Mouse (Mus musculus) large intestine, adult 2 months (tissue): ENCODE measurements around the gene Sp7. TPM values are rescaled to one million over a fixed set of nuclear protein-coding genes. Genes with fewer than 3 reads are reported as not detected.

ENCODE experiments used
- DNase-seq: peaks from one replicate; pipeline ENCODE4 v3.0.0-alpha.2; 2012; ENCODE audit warnings: low read depth, low spot score
- WGBS: fragments of 180-500 bp; shearing (Covaris S2); methylation state at CpG from one replicate; pipeline ENCODE4 v1.1.7; 2018; 5-methylcytosine and 5-hydroxymethylcytosine counted together
- polyA plus RNA-seq: library from polyadenylated mRNA; depleted of rRNA; stranded (reverse); fragments of >200 nt; gene quantifications from 2 replicates; pipeline ENCODE4 v1.2.3, GENCODE M21; 2012

Sp7 gene
- polyA plus RNA-seq, 1 experiment, result not detected

- no peak for DNase-seq
Measured at GRCm38 (mm10) chr15:102393584-102394014, 26.6 kb upstream of the Sp7 start.

- no peak for DNase-seq
- 11% methylated on average over 2 of the region's 2 CpGs for WGBS
Measured at GRCm38 (mm10) chr15:102392520-102392919, 25.5 kb upstream of the Sp7 start.

- WGBS, result 76% methylated on average over 3 of the region's 3 CpGs
- no peak for DNase-seq
Measured at GRCm38 (mm10) chr15:102388942-102389341, 22.0 kb upstream of the Sp7 start.

- 34% methylated on average over 9 of the region's 9 CpGs for WGBS
- no peak for DNase-seq
Measured at GRCm38 (mm10) chr15:102386640-102387039, 19.7 kb upstream of the Sp7 start.

GRCm38 (mm10) chr15:102383671-102384070 is 16.7 kb upstream of the Sp7 start:
- WGBS, result 97% methylated on average over 6 of the region's 6 CpGs
- DNase-seq, result no peak

GRCm38 (mm10) chr15:102381575-102381974 is 14.6 kb upstream of the Sp7 start:
- no peak for DNase-seq
- under 1% methylated on average over 7 of the region's 7 CpGs for WGBS

- 18% methylated on average over 10 of the region's 10 CpGs for WGBS
- no peak for DNase-seq
Measured at GRCm38 (mm10) chr15:102377810-102378262, 10.9 kb upstream of the Sp7 start.

- WGBS, result under 1% methylated on average over 7 of the region's 7 CpGs
- no peak for DNase-seq
Measured at GRCm38 (mm10) chr15:102377163-102377543, 10.2 kb upstream of the Sp7 start.

- WGBS, result 2% methylated on average over 43 of the region's 43 CpGs
- no peak for DNase-seq
Measured at GRCm38 (mm10) chr15:102376453-102377162, 9.6 kb upstream of the Sp7 start.

GRCm38 (mm10) chr15:102370727-102371126 is 3.7 kb upstream of the Sp7 start:
- DNase-seq, result no peak
- 20% methylated on average over 10 of the region's 10 CpGs for WGBS

GRCm38 (mm10) chr15:102369972-102370371 is 3.0 kb upstream of the Sp7 start:
- 9% methylated on average over 13 of the region's 13 CpGs for WGBS
- no peak for DNase-seq

- WGBS, result 15% methylated on average over 7 of the region's 7 CpGs
- DNase-seq, result no peak
Measured at GRCm38 (mm10) chr15:102366238-102366637, 744 bp downstream of the Sp7 start.

GRCm38 (mm10) chr15:102364678-102365077 is 2.3 kb downstream of the Sp7 start:
- DNase-seq, result no peak
- WGBS, result 83% methylated on average over 1 of the region's 1 CpGs

- no peak for DNase-seq
- 18% methylated on average over 14 of the region's 14 CpGs for WGBS
Measured at GRCm38 (mm10) chr15:102362648-102363047, 4.3 kb downstream of the Sp7 start.

GRCm38 (mm10) chr15:102358834-102359233 is 8.1 kb downstream of the Sp7 start:
- WGBS, result 28% methylated on average over 5 of the region's 5 CpGs
- DNase-seq, result no peak

GRCm38 (mm10) chr15:102358126-102358525 is 8.9 kb downstream of the Sp7 start:
- DNase-seq, result no peak
- WGBS, result 14% methylated on average over 25 of the region's 25 CpGs

- no peak for DNase-seq
- WGBS, result 73% methylated on average over 16 of the region's 16 CpGs
Measured at GRCm38 (mm10) chr15:102356501-102357325, 10.3 kb downstream of the Sp7 start.

- WGBS, result 18% methylated on average over 38 of the region's 38 CpGs
- no peak for DNase-seq
Measured at GRCm38 (mm10) chr15:102355871-102356441, 11.0 kb downstream of the Sp7 start.

- no peak for DNase-seq
- WGBS, result 1% methylated on average over 49 of the region's 49 CpGs
Measured at GRCm38 (mm10) chr15:102355134-102355870, 11.7 kb downstream of the Sp7 start.

- DNase-seq, result no peak
- WGBS, result 84% methylated on average over 2 of the region's 2 CpGs
Measured at GRCm38 (mm10) chr15:102353986-102354385, 13.0 kb downstream of the Sp7 start.
